9 mouse cellular contexts compared by ENCODE assay signal in the genomic region with DNA sequence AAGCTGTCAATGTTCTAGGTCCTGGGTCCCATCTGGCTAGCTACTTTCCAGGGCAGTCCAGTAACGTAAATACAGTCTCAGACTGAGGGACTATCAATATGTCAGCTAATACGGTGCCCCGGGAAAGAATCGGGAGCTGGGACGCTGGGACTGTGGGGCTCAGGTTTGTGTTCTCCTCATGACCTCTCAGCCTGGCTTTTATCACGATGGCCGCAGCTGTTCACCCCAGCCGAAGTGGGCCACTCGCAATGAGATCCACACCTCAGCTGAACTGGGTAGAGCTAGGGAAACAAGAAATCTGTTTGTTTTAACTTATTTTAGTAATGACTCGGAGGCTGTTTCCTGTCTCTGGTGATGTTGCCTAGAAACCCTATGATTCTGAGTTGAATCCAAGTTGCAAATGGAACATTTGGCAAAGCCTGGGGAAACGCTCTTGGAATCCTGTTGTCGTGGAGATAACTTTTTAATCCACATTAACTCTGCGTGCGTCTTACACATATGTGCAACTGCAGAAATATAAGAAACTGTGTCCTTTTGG.
DNase-seq lines count a peak whose midpoint lies in the region; ATAC-seq and TF ChIP-seq lines count a peak whose summit lies in the region.
"Had no signal": no experiment of that assay in that cellular context is flagged by ENCODE, and none has a peak within 500 bp of the region (broad histone marks: within the 10 kb centered on the region; RNA-seq: fewer than 3 reads in every experiment).

No protein-coding gene starts in this region.

- no peak for ATAC-seq in hindbrain, embryonic 15.5 days (ENCODE audit: low FRiP score, low read depth)
- ATAC-seq in hindbrain, embryonic 11.5 days (ENCODE audit: low FRiP score) = no peak
- peak; percentile 47 for ATAC-seq in kidney, embryonic 14.5 days (ENCODE audit: low FRiP score, low TSS enrichment)
- ATAC-seq in lung, embryonic 14.5 days (ENCODE audit: insufficient read depth) = peak; percentile 64

- TF ChIP-seq CTCF in lung, embryonic 14.5 days (IDR thresholded peaks at IDR 0.05; ENCODE audit: low read depth) = no peak

- H3K36me3 ChIP-seq in hindbrain, embryonic 15.5 days = no peaks in the 10 kb centered on the region
- no peaks in the 10 kb centered on the region for H3K36me3 ChIP-seq in hindbrain, embryonic 11.5 days (ENCODE audit: control insufficient read depth, insufficient read depth, low read length)
- H3K36me3 ChIP-seq in kidney, embryonic 14.5 days (ENCODE audit: control insufficient read depth, insufficient read depth, low read length) = no peaks in the 10 kb centered on the region
- no peaks in the 10 kb centered on the region for H3K36me3 ChIP-seq in lung, embryonic 14.5 days (ENCODE audit: insufficient read depth)
- H3K36me3 ChIP-seq: neural tube, embryonic 13.5 days had no signal

- no peaks in the 10 kb centered on the region for H3K9me3 ChIP-seq in hindbrain, embryonic 15.5 days
- no peaks in the 10 kb centered on the region for H3K9me3 ChIP-seq in hindbrain, embryonic 11.5 days (ENCODE audit: control insufficient read depth, low read length)
- H3K9me3 ChIP-seq in kidney, embryonic 14.5 days (ENCODE audit: control insufficient read depth, low read length) = no peaks in the 10 kb centered on the region
- H3K9me3 ChIP-seq in lung, embryonic 14.5 days (ENCODE audit: low read depth, low read length) = no peaks in the 10 kb centered on the region
- H3K9me3 ChIP-seq: neural tube, embryonic 13.5 days had no signal

- WGBS in hindbrain, embryonic 15.5 days = 58% methylated on average over 14 of the region's 14 CpGs
- WGBS in hindbrain, embryonic 11.5 days = 81% methylated on average over 14 of the region's 14 CpGs
- WGBS in kidney, embryonic 14.5 days = 41% methylated on average over 14 of the region's 14 CpGs
- WGBS in lung, embryonic 14.5 days = 33% methylated on average over 14 of the region's 14 CpGs

- H3K4me3 ChIP-seq in hindbrain, embryonic 15.5 days = no peak overlapping the region
- no peak overlapping the region for H3K4me3 ChIP-seq in hindbrain, embryonic 11.5 days (ENCODE audit: low read depth, low read length)
- no peak overlapping the region for H3K4me3 ChIP-seq in kidney, embryonic 14.5 days (ENCODE audit: low read length)
- no peak overlapping the region for H3K4me3 ChIP-seq in lung, embryonic 14.5 days (ENCODE audit: low read depth, low read length)
- H3K4me3 ChIP-seq: neural tube, embryonic 13.5 days had no signal

- no peak overlapping the region for H3K4me2 ChIP-seq in hindbrain, embryonic 15.5 days
- H3K4me2 ChIP-seq in hindbrain, embryonic 11.5 days (replicated peaks; ENCODE audit: low read depth, low read length) = no peak overlapping the region
- no peak overlapping the region for H3K4me2 ChIP-seq in kidney, embryonic 14.5 days (replicated peaks; ENCODE audit: low read depth, low read length)
- H3K4me2 ChIP-seq in lung, embryonic 14.5 days = peak overlapping the region; percentile 29
- H3K4me2 ChIP-seq: neural tube, embryonic 13.5 days had no signal

- H3K9ac ChIP-seq in hindbrain, embryonic 15.5 days = no peak overlapping the region
- no peak overlapping the region for H3K9ac ChIP-seq in hindbrain, embryonic 11.5 days (ENCODE audit: low read depth, low read length)
- no peak overlapping the region for H3K9ac ChIP-seq in kidney, embryonic 14.5 days (ENCODE audit: low read depth, low read length)
- no peak overlapping the region for H3K9ac ChIP-seq in lung, embryonic 14.5 days
- H3K9ac ChIP-seq: neural tube, embryonic 13.5 days had no signal

- peak overlapping the region; percentile 64; the same call in 1 of the 2 replicates for H3K27ac ChIP-seq in hindbrain, embryonic 15.5 days (replicated peaks)
- no peak overlapping the region for H3K27ac ChIP-seq in hindbrain, embryonic 11.5 days (ENCODE audit: low read depth, low read length)
- H3K27ac ChIP-seq in kidney, embryonic 14.5 days (ENCODE audit: low read depth, low read length) = peak overlapping the region; percentile 79
- H3K27ac ChIP-seq in lung, embryonic 14.5 days (ENCODE audit: low read depth) = peak overlapping the region; percentile 84

- DNase-seq in hindbrain, embryonic 11.5 days (ENCODE audit: low spot score) = no peak
- peak; percentile 21 for DNase-seq in cerebellum, adult 9-11 months
- DNase-seq in heart, adult 11 months = peak; percentile 97
- DNase-seq in lung, embryonic 14.5 days = peak; percentile 90
- DNase-seq in natural killer cell, adult 2 months (ENCODE audit: low spot score in 2 of 2) = no peak
- DNase-seq in adrenal gland, postnatal 36 days = no peak

- peaks cover 16% of the 10 kb centered on the region for H3K4me1 ChIP-seq in hindbrain, embryonic 15.5 days (replicated peaks)
- H3K4me1 ChIP-seq in hindbrain, embryonic 11.5 days (replicated peaks; ENCODE audit: control insufficient read depth, insufficient read depth, low read length) = no peaks in the 10 kb centered on the region
- peaks cover 4% of the 10 kb centered on the region for H3K4me1 ChIP-seq in kidney, embryonic 14.5 days (ENCODE audit: control insufficient read depth, insufficient read depth, low read length)
- peaks cover 14% of the 10 kb centered on the region for H3K4me1 ChIP-seq in lung, embryonic 14.5 days (ENCODE audit: insufficient read depth)

- no peaks in the 10 kb centered on the region for H3K27me3 ChIP-seq in hindbrain, embryonic 15.5 days
- H3K27me3 ChIP-seq in hindbrain, embryonic 11.5 days (ENCODE audit: control insufficient read depth, insufficient read depth, low read length) = no peaks in the 10 kb centered on the region
- no peaks in the 10 kb centered on the region for H3K27me3 ChIP-seq in kidney, embryonic 14.5 days (ENCODE audit: control insufficient read depth, insufficient read depth, low read length)
- H3K27me3 ChIP-seq in lung, embryonic 14.5 days (ENCODE audit: insufficient read depth, low read length) = no peaks in the 10 kb centered on the region
- H3K27me3 ChIP-seq: neural tube, embryonic 13.5 days had no signal

Comparison
In these comparisons a context has a peak if more than half of its experiments do, and no peak if none do; other contexts are left out.
1. ATAC-seq: peak in kidney, embryonic 14.5 days (single experiment) and lung, embryonic 14.5 days (single experiment); none in hindbrain, embryonic 15.5 days (single experiment) and hindbrain, embryonic 11.5 days (single experiment).
2. DNase-seq: peak in cerebellum, adult 9-11 months (single experiment), heart, adult 11 months (single experiment) and lung, embryonic 14.5 days (single experiment); none in hindbrain, embryonic 11.5 days (single experiment), natural killer cell, adult 2 months (0 of 2) and adrenal gland, postnatal 36 days (0 of 2).